In genomic region chr11:119165995-119166394, GRCm38 (mm10) we compare ENCODE assay signal across 15 mouse cellular contexts.
DNase-seq lines count a peak whose midpoint lies in the region; ATAC-seq and TF ChIP-seq lines count a peak whose summit lies in the region.
"Had no signal": no experiment of that assay in that cellular context is flagged by ENCODE, and none has a peak within 500 bp of the region (broad histone marks: within the 10 kb centered on the region; RNA-seq: fewer than 3 reads in every experiment).

No protein-coding gene starts in this region.

- no peak overlapping the region for H3K4me3 ChIP-seq in C2C12 (ENCODE audit: insufficient read depth, poor library complexity, severe bottlenecking)
- peak overlapping the region; percentile 83 for H3K4me3 ChIP-seq in megakaryocyte, embryonic 14.5 days (replicated peaks)
- no peak overlapping the region for H3K4me3 ChIP-seq in midbrain, embryonic 16.5 days (ENCODE audit: low read depth, low read length)
- H3K4me3 ChIP-seq: heart, embryonic 10.5 days; hindbrain, embryonic 15.5 days; midbrain, embryonic 12.5 days had no signal

- WGBS in midbrain, embryonic 16.5 days = 87% methylated on average over 10 of the region's 10 CpGs

- no peaks in the 10 kb centered on the region for H3K36me3 ChIP-seq in C2C12 (ENCODE audit: control insufficient read depth, insufficient read depth)
- H3K36me3 ChIP-seq in megakaryocyte, embryonic 14.5 days (replicated peaks; ENCODE audit: low read length) = no peaks in the 10 kb centered on the region
- no peaks in the 10 kb centered on the region; the same call in 1 of the 2 replicates for H3K36me3 ChIP-seq in midbrain, embryonic 16.5 days (ENCODE audit: control insufficient read depth, insufficient read depth, low read length)
- H3K36me3 ChIP-seq: heart, embryonic 10.5 days; hindbrain, embryonic 15.5 days; midbrain, embryonic 12.5 days had no signal

- H3K9ac ChIP-seq in midbrain, embryonic 16.5 days (ENCODE audit: low read depth, low read length) = no peak overlapping the region
- H3K9ac ChIP-seq: hindbrain, embryonic 15.5 days; liver, embryonic 14.5 days; midbrain, embryonic 12.5 days had no signal

- no peaks in the 10 kb centered on the region for H3K79me3 ChIP-seq in C2C12 (ENCODE audit: low read depth)

- peak; percentile 37 for DNase-seq in NIH3T3 (ENCODE audit: low read depth)
- peak; percentile 64 to 77 for DNase-seq in thymus, adult 18-20 months
- no peak for DNase-seq in kidney, adult 8-10 months
- DNase-seq in gastrocnemius, postnatal 4 days (ENCODE audit: low spot score in 2 of 2) = no peak
- no peak for DNase-seq in MN1 (ENCODE audit: low spot score)
- DNase-seq: cerebellum, postnatal 36 days; layer of hippocampus, postnatal 36 days had no signal

- no peak overlapping the region for H3K4me2 ChIP-seq in midbrain, embryonic 16.5 days (ENCODE audit: low read length)
- H3K4me2 ChIP-seq: hindbrain, embryonic 15.5 days; midbrain, embryonic 12.5 days had no signal

- H3K9me3 ChIP-seq in megakaryocyte, embryonic 14.5 days = no peaks in the 10 kb centered on the region
- H3K9me3 ChIP-seq in midbrain, embryonic 16.5 days (replicated peaks; ENCODE audit: control insufficient read depth, low read length, poor library complexity, severe bottlenecking) = no peaks in the 10 kb centered on the region
- H3K9me3 ChIP-seq: heart, embryonic 10.5 days; hindbrain, embryonic 15.5 days; midbrain, embryonic 12.5 days had no signal

- TF ChIP-seq CTCF in C2C12 (IDR thresholded peaks at IDR 0.05; ENCODE audit: control insufficient read depth, insufficient read depth, insufficient read length) = no peak

- H3K4me1 ChIP-seq in megakaryocyte, embryonic 14.5 days = peaks cover 13% of the 10 kb centered on the region; the same call in 1 of the 2 replicates
- peaks cover 3% of the 10 kb centered on the region; the same call in 1 of the 2 replicates for H3K4me1 ChIP-seq in midbrain, embryonic 16.5 days (ENCODE audit: control insufficient read depth, insufficient read depth, low read length)

- H3K27me3 ChIP-seq in C2C12 (ENCODE audit: control insufficient read depth, insufficient read depth, insufficient read length) = no peaks in the 10 kb centered on the region
- H3K27me3 ChIP-seq in megakaryocyte, embryonic 14.5 days (replicated peaks) = peaks cover 58% of the 10 kb centered on the region
- H3K27me3 ChIP-seq in midbrain, embryonic 16.5 days (ENCODE audit: control insufficient read depth, insufficient read depth, low read depth, low read length) = no peaks in the 10 kb centered on the region
- H3K27me3 ChIP-seq: hindbrain, embryonic 15.5 days; midbrain, embryonic 12.5 days had no signal

- no peak overlapping the region for H3ac ChIP-seq in C2C12 (ENCODE audit: control insufficient read depth, insufficient read length, low read depth)

- no peak overlapping the region for H3K27ac ChIP-seq in midbrain, embryonic 16.5 days (ENCODE audit: low read length)
- H3K27ac ChIP-seq: heart, embryonic 10.5 days; hindbrain, embryonic 15.5 days; kidney, postnatal 0 days; liver, embryonic 14.5 days; midbrain, embryonic 12.5 days had no signal

- ATAC-seq in midbrain, embryonic 16.5 days = no peak

- H3K79me2 ChIP-seq in C2C12 (ENCODE audit: control insufficient read depth, insufficient read depth) = no peaks in the 10 kb centered on the region

TF ChIP-seq in C2C12, 6 proteins besides CTCF, POLR2A, EP300 and RAD21:
- TF ChIP-seq MYOD1 (IDR thresholded peaks at IDR 0.05; ENCODE audit: control insufficient read depth, insufficient read length, low read depth) (no peak), MAX (IDR thresholded peaks at IDR 0.05) (no peak), USF1 (IDR thresholded peaks at IDR 0.05; ENCODE audit: low read depth) (no peak), CEBPB (IDR thresholded peaks at IDR 0.05; ENCODE audit: low read depth) (no peak), FOSL1 (IDR thresholded peaks at IDR 0.05; ENCODE audit: insufficient read depth, low read length, poor library complexity, severe bottlenecking) (peak; percentile 47)

Comparison
In these comparisons a context has a peak if more than half of its experiments do, and no peak if none do; other contexts are left out.
1. DNase-seq: peak in NIH3T3 (single experiment) and thymus, adult 18-20 months (2 of 2); none in kidney, adult 8-10 months (0 of 2), gastrocnemius, postnatal 4 days (0 of 2) and MN1 (single experiment).